Mouse (Mus musculus) retina, postnatal 1 day (tissue): ENCODE measurements around the gene Gm21969.

Experiments
- DNase-seq: peaks from one replicate; pipeline ENCODE4 v3.0.0-alpha.2; 2012

The Gm21969 gene

DNA sequence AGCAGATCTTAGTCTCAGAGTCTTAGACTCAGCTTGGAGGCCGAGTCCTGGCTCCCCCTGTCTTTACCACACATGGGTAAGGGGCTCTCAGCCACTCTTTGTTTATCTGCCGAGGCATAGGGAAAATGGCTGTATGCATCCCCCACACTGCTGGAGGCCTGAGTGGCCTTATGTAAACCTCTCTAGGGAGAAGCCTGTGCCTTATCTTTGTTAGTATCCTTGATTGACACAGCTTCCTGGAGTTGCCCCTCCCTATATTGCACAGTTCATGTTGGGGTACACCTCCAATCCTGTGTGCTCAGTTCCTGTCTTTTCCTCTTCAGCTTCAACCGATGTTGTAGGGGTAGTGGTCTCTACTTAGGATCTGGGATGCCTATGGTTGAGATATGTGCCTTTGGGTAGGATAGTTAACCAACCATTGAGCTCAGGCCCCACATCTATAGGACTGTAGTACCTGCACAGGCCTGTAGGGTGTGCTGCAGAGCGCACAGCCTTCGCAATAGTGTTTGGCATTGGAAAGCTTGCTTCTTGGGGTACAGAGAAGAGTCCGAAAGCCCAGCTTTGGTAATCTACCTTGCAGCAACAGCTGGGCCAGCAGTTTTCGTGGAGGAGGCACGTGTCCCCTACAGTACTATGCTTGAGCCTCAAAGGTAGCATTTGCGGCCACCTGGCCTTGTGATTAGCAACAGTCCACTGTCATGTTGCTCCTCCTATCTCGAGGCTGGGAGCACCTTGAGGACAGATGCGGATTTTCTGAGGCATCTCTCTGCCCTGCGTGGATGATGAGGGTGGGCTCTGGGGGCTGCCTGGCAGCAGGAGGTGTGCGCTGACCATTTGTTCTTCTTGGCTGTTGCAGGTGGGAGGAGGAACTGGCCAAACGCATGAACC lies at the start of gene Gm21969:
Gm21969 (plus strand) TSS at position 830 of the 888 bp plus-strand sequence.
- peak; percentile 61 for DNase-seq

GRCm38 (mm10) chr4:139555235-139555634 lies 47.8 kb upstream of the Gm21969 start:
- no peak for DNase-seq

DNA sequence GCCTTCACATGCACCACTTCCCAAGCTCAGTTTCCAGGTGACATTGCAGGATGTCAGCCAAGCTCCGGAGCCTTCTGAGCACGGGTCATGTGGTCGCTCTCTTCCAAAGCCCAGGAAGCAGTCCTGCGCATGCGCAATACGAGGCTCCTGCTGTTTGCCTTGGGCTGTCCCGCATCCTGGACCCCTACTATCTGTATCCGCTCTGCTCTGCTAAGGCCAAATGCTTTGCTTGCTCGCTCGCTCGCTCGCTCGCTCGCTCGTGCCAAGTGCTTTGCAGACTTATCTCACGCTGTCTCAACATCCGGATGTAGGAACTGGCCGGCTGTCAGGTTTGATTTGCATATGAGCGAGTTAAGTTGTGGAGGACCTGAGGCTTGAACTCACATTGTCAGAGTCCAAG lies 47.0 kb upstream of the Gm21969 start:
- DNase-seq: peak; percentile 29

DNA sequence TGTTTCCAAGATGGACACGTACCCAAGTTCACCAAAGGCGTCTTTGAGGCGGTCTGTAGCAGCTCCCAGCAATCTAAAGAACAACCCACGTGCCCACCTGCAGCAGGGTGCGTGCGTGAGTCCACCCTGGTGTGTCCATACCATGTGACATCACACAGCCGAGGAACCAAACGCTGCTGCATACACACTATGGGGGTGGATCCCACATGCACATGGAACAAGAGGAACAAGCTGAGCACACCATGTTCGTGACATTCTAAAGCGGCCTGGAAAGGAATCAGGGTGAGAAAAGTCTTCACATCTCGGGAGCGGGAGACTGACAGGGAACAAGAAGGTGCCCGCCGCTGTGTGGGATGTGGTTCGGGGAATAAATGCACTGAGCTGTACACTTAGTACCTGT lies 34.6 kb upstream of the Gm21969 start:
- no peak for DNase-seq

DNA sequence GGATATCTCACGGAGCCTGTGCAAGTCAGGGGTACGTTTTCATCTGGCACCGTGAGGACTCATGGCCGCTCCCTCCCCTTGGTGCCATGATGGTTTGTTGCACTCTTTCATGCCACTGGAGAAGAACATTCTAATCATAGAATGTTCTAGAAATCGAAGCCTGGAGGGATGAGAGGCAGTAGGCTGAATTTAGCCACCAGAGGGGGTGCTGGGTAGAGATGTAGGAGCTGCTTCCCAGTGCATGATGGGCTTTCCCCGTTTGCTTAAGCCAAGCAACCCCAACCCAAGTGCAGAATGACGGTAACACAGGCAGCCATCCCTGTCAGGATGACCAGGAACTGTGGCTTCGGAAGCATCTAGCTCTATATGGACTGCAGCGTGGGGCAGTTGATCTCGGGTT lies 32.2 kb upstream of the Gm21969 start:
- no peak for DNase-seq

- DNase-seq: no peak
These were observed 30.0 kb upstream of the Gm21969 start for GRCm38 (mm10) chr4:139572928-139573512.

GRCm38 (mm10) chr4:139574156-139574798 lies 28.7 kb upstream of the Gm21969 start:
- peak; percentile 99 for DNase-seq

- DNase-seq: peak; percentile 54
These were observed 27.9 kb upstream of the Gm21969 start for GRCm38 (mm10) chr4:139574799-139575672.

DNA sequence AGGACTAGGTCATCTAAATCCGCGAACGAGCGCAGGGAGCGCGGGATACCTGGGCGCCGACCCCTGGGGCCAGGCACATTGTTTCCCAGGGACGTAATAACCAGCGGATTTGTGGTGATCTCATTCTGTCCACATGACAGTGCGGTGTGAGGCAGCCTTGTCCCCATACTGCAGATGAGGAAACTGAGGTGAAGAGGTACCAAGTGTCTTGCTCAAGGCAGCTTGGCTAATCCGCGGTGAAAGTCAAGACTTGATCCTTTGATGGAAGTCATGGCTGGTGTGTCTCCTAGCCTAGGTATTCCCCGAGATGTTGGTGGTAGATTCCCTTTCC lies 27.3 kb upstream of the Gm21969 start:
- DNase-seq: no peak

DNA sequence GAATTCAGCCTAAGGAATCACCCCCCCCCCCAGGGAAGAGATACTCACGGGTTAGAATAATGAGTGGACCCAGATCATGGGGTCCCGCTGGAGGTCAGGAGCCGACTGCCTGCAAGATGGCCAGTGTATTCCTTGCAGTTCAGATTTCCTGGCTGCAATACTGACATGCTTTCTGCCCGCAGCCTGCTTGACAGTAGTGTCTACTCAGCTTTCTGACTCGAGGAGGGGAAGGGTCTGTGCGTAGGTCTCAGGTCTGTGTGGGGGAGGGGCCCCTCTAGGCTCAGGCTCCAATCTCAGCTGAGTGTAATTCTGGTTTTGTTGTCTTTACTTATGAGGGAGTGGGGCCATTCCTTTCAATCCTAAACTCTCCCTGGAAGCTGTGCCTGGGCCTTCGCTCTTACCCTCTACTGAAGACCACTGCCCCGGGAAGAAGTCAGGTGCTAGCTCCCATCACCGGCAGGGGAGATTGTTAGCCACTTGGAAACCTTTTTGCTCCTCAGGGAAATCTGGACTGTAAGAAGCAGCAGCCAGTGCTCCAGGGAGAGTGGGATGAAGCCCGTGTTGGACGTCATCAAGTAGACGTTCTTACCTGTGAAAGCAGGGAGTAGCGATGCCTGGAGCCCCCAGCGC lies 26.6 kb upstream of the Gm21969 start:
- DNase-seq: no peak

GRCm38 (mm10) chr4:139577006-139577405 lies 26.0 kb upstream of the Gm21969 start:
- no peak for DNase-seq

GRCm38 (mm10) chr4:139578389-139578788 lies 24.6 kb upstream of the Gm21969 start:
- no peak for DNase-seq

DNA sequence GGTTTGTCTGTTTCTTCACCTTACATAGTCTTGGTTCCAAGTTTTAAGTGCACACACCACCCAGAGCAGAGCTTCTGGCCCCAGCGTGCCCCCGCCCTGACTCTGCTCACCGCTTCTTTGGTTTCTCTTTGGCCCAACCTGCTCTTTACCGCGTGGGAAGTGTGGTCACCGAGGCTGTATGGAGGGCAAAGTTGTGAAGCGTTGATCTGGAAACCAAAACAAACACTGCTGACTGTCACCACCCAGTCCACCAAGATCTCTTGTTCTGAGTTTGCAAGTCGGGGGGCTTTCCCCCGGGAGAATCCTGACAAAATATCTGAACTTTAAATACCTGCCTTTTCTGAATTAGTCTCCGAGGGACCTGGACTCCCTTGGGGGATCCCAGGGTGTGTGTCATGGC lies 24.0 kb upstream of the Gm21969 start:
- no peak for DNase-seq

DNA sequence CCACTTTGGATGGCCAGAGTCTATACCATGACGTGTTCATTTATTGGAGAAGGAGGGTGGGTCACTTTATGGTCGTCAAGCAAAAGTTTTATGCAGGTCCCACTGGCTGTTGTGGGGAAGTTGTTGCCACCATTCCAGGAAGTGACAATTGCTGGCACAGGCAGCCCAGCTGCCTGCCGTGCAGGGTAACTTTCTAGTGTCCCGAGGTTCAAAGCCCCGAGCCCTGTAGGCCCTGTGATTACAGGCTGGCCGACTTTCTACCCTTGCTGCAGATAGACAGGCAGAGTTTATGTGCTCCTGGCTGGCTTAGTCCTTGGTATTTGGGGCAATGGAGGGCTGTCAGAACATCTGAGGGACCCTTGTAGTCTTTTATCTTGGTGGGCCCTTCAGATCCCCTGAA lies 23.5 kb upstream of the Gm21969 start:
- no peak for DNase-seq

DNA sequence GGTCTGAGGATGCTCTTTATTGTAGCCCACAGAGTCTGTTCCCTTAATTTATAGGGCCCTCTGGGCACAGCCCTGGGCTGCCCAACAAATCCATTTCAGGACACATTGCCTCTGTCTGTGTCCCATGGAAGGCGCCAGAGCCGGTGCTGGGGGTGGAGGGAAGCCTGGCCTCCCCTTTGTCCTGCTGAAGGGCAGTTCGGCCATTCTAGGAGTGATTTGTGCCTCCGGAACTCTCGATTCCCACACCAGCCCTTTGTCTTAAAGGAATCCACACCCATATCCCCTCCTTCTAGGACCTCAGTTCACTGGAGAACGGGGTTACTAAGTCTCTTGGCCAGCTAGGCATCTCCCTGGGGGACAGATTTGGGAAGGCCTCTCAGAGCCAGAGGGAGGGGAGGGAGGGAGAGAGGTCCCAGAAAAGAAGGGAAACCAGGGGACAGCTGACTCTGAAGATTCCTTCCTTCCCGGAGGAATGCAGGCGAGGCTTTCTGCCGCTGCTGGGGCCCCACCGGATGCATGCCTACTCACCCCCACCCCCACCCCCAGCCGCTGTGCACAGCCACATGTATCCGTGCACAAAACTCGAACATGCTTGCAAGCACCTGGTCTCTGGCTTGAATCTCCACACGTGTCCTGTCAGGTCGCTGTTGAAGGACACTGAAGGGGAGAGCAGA lies 22.2 kb upstream of the Gm21969 start:
- peak; percentile 34 for DNase-seq

DNA sequence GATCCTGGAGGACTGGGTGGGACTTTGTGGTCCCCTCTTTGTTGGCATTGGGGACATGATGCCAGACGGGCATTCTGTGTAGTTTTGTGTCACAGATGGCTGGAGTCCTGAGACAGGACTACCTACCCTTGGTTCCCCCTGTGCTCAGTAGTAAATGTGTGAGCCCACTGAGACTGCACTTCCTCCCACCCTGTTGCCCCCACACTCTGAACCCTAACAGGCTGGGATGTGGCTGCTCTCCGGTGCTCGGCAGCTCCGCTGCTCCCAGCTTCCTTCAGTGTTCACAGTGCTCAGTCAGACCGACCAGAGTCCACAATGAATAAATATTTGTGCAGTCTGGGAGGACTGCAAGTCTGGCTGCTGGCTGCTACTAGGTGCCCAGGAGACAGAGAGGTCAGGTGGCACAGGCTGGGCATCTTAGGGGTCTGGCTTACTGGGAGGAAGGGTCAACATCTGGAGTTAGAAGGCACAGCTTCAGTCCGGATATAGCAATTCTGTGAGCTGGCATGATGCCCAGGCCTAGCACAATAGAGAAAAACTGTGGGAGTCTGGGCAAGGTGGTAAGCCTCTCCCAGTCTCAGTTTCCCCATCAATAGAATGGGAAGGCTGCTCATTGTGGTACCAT lies 21.4 kb upstream of the Gm21969 start:
- DNase-seq: peak; percentile 37

DNA sequence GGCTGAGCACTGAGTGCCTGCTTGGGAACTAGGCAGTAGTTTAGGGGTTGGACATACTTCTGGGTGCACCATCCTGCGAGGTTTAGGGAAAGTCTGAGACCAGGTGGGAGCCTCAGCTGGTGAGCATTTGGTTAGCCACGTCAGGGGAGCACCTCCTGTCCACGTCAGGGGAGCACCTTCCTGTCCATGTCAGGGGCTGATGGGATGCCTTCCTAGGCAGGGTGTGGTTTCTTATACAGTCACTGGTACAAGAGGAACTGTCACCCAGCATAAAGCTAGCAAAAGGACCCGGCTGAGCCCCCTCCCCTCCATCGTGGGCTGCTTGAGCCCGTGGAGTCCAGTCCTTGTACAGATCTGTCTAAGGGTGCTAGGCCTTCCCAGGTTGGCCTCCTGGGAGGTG lies 20.6 kb upstream of the Gm21969 start:
- no peak for DNase-seq

DNA sequence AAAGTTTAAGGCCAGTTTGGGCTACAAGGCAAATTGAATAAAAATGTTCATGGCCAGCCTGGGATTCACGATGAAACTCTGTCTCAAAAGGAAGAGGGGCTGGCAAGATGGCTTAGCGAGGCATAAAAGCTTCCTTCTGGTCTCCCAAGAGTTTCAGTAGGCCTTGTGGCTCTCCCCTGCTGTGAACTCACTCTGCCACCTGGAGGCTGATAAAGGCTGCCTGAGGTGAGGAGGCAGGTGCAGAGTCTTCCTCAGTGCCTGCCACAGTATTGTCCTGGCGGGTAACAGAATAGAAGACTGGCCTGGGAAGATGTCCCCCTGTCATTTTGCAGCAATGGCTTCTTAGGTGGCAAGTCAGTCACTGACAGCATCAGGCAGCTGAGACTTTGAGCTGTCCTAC lies 20.1 kb upstream of the Gm21969 start:
- no peak for DNase-seq

- DNase-seq: no peak
These were observed 19.2 kb upstream of the Gm21969 start for GRCm38 (mm10) chr4:139583629-139584245.

DNA sequence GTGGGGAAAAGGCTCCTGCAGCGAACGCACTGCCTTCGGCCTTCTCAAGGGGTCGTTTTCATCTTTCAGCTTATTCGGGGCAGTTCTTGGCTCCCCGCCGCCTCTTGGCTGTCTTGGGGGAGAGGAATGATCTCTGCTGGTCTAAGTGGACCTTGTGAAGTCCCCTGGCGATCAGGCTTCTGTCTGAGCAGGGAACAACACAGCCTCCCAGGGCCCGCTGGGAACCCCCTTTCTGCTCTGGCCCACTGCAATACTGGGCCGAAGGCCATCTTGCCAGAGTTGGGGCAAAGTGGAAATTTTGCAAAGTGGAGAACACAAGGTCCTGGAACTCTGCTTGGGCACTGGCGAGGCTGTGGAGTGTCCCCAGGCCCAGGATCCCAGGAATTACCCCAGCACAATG lies 18.3 kb upstream of the Gm21969 start:
- DNase-seq: no peak

- no peak for DNase-seq
These were observed 17.3 kb upstream of the Gm21969 start for GRCm38 (mm10) chr4:139585713-139586112.
